Mouse (Mus musculus) ES-E14 (cell line): ENCODE results near the gene Sik3.

Experiments
- CHD2 ChIP-seq: IDR thresholded peaks from 2 replicates; pipeline ENCODE4 v1.6.1; 2014; ENCODE audit warnings: mild to moderate bottlenecking, low read depth, low read length, inconsistent platforms
- HCFC1 ChIP-seq: IDR thresholded peaks from 2 replicates; pipeline ENCODE4 v1.6.1; 2012; ENCODE audit warnings: low read length, inconsistent platforms, borderline replicate concordance; ENCODE audit not compliant: insufficient read depth
- MAFK ChIP-seq: IDR thresholded peaks from 2 replicates; pipeline ENCODE4 v1.6.1; 2014; ENCODE audit warnings: mild to moderate bottlenecking, low read depth, low read length, inconsistent platforms; ENCODE audit not compliant: insufficient read depth
- ZC3H11A ChIP-seq: IDR thresholded peaks from 2 replicates; pipeline ENCODE4 v1.6.1; 2012; ENCODE audit warnings: low read depth, mild to moderate bottlenecking, inconsistent platforms, low read length, borderline replicate concordance
- ZNF384 ChIP-seq: IDR thresholded peaks from 2 replicates; pipeline ENCODE4 v1.6.1; 2012; ENCODE audit warnings: low read depth, low read length, inconsistent platforms

DNA sequence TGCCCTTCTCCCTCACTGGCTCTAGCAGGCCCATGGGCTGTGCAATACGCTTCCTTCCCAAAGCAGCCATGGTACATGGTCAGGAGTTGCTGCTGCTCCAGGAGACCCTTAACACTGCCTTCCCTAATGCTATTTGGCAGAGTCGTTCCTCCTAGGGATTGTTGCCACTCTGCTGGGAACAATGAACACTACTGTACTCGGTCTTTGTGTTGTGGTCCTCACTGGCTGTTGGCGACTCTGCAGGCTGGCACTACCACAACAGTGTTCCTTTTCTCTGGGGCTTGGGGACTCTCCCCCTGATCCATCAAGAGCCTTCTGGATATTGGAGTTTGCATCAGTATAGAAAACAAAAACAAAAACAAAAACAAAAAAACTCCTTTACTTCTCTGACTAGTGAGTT, 13.6 kb upstream of the Sik3 start:
- TF ChIP-seq ZC3H11A (no peak), CHD2 (no peak), ZNF384 (no peak), MAFK (no peak), HCFC1 (no peak)
